Mouse (Mus musculus): Measurements from ENCODE around the gene Pik3ap1. TPM values are rescaled to one million over a fixed set of nuclear protein-coding genes. Genes with fewer than 3 reads are reported as not detected.

The Pik3ap1 gene
- polyA plus RNA-seq, 1 experiment from 2014 or later: 2.0 TPM

- H3K4me1 ChIP-seq (ENCODE audit: control insufficient read depth, insufficient read depth, low read length): no peaks in the 10 kb centered on the region
- no peak overlapping the region for H3K9ac ChIP-seq (ENCODE audit: low read length)
- no peaks in the 10 kb centered on the region for H3K9me3 ChIP-seq (ENCODE audit: control insufficient read depth, low read length)
- H3K27me3 ChIP-seq (ENCODE audit: control insufficient read depth, insufficient read depth, low read length): no peaks in the 10 kb centered on the region
- DNase-seq (ENCODE audit: low spot score) (no peak), ATAC-seq (ENCODE audit: insufficient read depth, low FRiP score, low TSS enrichment) (no peak)
- 89% methylated on average over 5 of the region's 5 CpGs for WGBS
- H3K36me3 ChIP-seq (ENCODE audit: control insufficient read depth, insufficient read depth, low read length): no peaks in the 10 kb centered on the region
- H3K4me2 ChIP-seq (ENCODE audit: low read depth): no peak overlapping the region
- no peak overlapping the region for H3K27ac ChIP-seq (ENCODE audit: low read depth, low read length)
- no peak overlapping the region for H3K4me3 ChIP-seq (ENCODE audit: low read depth, low read length)
Observed at GRCm38 (mm10) chr19:41365570-41365969, 19.3 kb downstream of the Pik3ap1 start.

- DNase-seq (ENCODE audit: low spot score) (no peak), ATAC-seq (ENCODE audit: insufficient read depth, low FRiP score, low TSS enrichment) (no peak)
- no peak overlapping the region for H3K4me2 ChIP-seq (ENCODE audit: low read depth)
- no peak overlapping the region for H3K9ac ChIP-seq (ENCODE audit: low read length)
- H3K27ac ChIP-seq (ENCODE audit: low read depth, low read length): no peak overlapping the region
- no peaks in the 10 kb centered on the region for H3K27me3 ChIP-seq (ENCODE audit: control insufficient read depth, insufficient read depth, low read length)
- H3K9me3 ChIP-seq (ENCODE audit: control insufficient read depth, low read length): no peaks in the 10 kb centered on the region
- 87% methylated on average over 3 of the region's 3 CpGs for WGBS
- H3K4me3 ChIP-seq (ENCODE audit: low read depth, low read length): no peak overlapping the region
- no peaks in the 10 kb centered on the region for H3K36me3 ChIP-seq (ENCODE audit: control insufficient read depth, insufficient read depth, low read length)
- no peaks in the 10 kb centered on the region for H3K4me1 ChIP-seq (ENCODE audit: control insufficient read depth, insufficient read depth, low read length)
Observed at GRCm38 (mm10) chr19:41364509-41364908, 20.4 kb downstream of the Pik3ap1 start.

GRCm38 (mm10) chr19:41362963-41363362 is 21.9 kb downstream of the Pik3ap1 start:
- Histone ChIP-seq H3K9me3 (ENCODE audit: control insufficient read depth, low read length) (no peaks in the 10 kb centered on the region), H3K9ac (ENCODE audit: low read length) (no peak overlapping the region), H3K4me1 (ENCODE audit: control insufficient read depth, insufficient read depth, low read length) (no peaks in the 10 kb centered on the region), H3K27ac (ENCODE audit: low read depth, low read length) (no peak overlapping the region), H3K4me2 (ENCODE audit: low read depth) (no peak overlapping the region), H3K4me3 (ENCODE audit: low read depth, low read length) (no peak overlapping the region), H3K27me3 (ENCODE audit: control insufficient read depth, insufficient read depth, low read length) (no peaks in the 10 kb centered on the region), H3K36me3 (ENCODE audit: control insufficient read depth, insufficient read depth, low read length) (no peaks in the 10 kb centered on the region)
- ATAC-seq (ENCODE audit: insufficient read depth, low FRiP score, low TSS enrichment) (no peak), DNase-seq (ENCODE audit: low spot score) (no peak)
- WGBS: 95% methylated on average over 2 of the region's 2 CpGs

- ATAC-seq (ENCODE audit: insufficient read depth, low FRiP score, low TSS enrichment) (no peak), DNase-seq (ENCODE audit: low spot score) (no peak)
- Histone ChIP-seq H3K4me1 (ENCODE audit: control insufficient read depth, insufficient read depth, low read length) (no peaks in the 10 kb centered on the region), H3K4me2 (ENCODE audit: low read depth) (no peak overlapping the region), H3K36me3 (ENCODE audit: control insufficient read depth, insufficient read depth, low read length) (no peaks in the 10 kb centered on the region), H3K27me3 (ENCODE audit: control insufficient read depth, insufficient read depth, low read length) (no peaks in the 10 kb centered on the region), H3K9ac (ENCODE audit: low read length) (no peak overlapping the region), H3K4me3 (ENCODE audit: low read depth, low read length) (no peak overlapping the region), H3K27ac (ENCODE audit: low read depth, low read length) (no peak overlapping the region), H3K9me3 (ENCODE audit: control insufficient read depth, low read length) (no peaks in the 10 kb centered on the region)
- WGBS: 0% methylated on average over 2 of the region's 2 CpGs
Observed at GRCm38 (mm10) chr19:41360459-41360858, 24.4 kb downstream of the Pik3ap1 start.

- H3K4me1 ChIP-seq (ENCODE audit: control insufficient read depth, insufficient read depth, low read length): no peaks in the 10 kb centered on the region
- DNase-seq (ENCODE audit: low spot score) (no peak), ATAC-seq (ENCODE audit: insufficient read depth, low FRiP score, low TSS enrichment) (no peak)
- H3K36me3 ChIP-seq (ENCODE audit: control insufficient read depth, insufficient read depth, low read length): no peaks in the 10 kb centered on the region
- H3K4me3 ChIP-seq (ENCODE audit: low read depth, low read length): no peak overlapping the region
- H3K9me3 ChIP-seq (ENCODE audit: control insufficient read depth, low read length): no peaks in the 10 kb centered on the region
- H3K4me2 ChIP-seq (ENCODE audit: low read depth): no peak overlapping the region
- no peak overlapping the region for H3K9ac ChIP-seq (ENCODE audit: low read length)
- 92% methylated on average over 17 of the region's 17 CpGs for WGBS
- H3K27me3 ChIP-seq (ENCODE audit: control insufficient read depth, insufficient read depth, low read length): no peaks in the 10 kb centered on the region
- no peak overlapping the region for H3K27ac ChIP-seq (ENCODE audit: low read depth, low read length)
Observed at GRCm38 (mm10) chr19:41354287-41354951, 30.5 kb downstream of the Pik3ap1 start.

- no peak for DNase-seq (ENCODE audit: low spot score)
- WGBS: 86% methylated on average over 3 of the region's 3 CpGs
- Histone ChIP-seq H3K4me3 (ENCODE audit: low read depth, low read length) (no peak overlapping the region), H3K9ac (ENCODE audit: low read length) (no peak overlapping the region), H3K27me3 (ENCODE audit: control insufficient read depth, insufficient read depth, low read length) (no peaks in the 10 kb centered on the region), H3K27ac (ENCODE audit: low read depth, low read length) (no peak overlapping the region), H3K4me1 (ENCODE audit: control insufficient read depth, insufficient read depth, low read length) (peaks cover 7% of the 10 kb centered on the region; the same call in 1 of the 2 replicates), H3K36me3 (ENCODE audit: control insufficient read depth, insufficient read depth, low read length) (no peaks in the 10 kb centered on the region), H3K4me2 (ENCODE audit: low read depth) (no peak overlapping the region), H3K9me3 (ENCODE audit: control insufficient read depth, low read length) (no peaks in the 10 kb centered on the region)
- ATAC-seq (ENCODE audit: insufficient read depth, low FRiP score, low TSS enrichment): no peak
Observed at GRCm38 (mm10) chr19:41349624-41350023, 35.3 kb downstream of the Pik3ap1 start.

- peaks cover 7% of the 10 kb centered on the region; the same call in 1 of the 2 replicates for H3K4me1 ChIP-seq (ENCODE audit: control insufficient read depth, insufficient read depth, low read length)
- WGBS: 94% methylated on average over 3 of the region's 3 CpGs
- no peak overlapping the region for H3K4me3 ChIP-seq (ENCODE audit: low read depth, low read length)
- DNase-seq (ENCODE audit: low spot score): no peak
- ATAC-seq (ENCODE audit: insufficient read depth, low FRiP score, low TSS enrichment): no peak
- no peak overlapping the region for H3K4me2 ChIP-seq (ENCODE audit: low read depth)
- no peaks in the 10 kb centered on the region for H3K36me3 ChIP-seq (ENCODE audit: control insufficient read depth, insufficient read depth, low read length)
- no peaks in the 10 kb centered on the region for H3K27me3 ChIP-seq (ENCODE audit: control insufficient read depth, insufficient read depth, low read length)
- H3K9ac ChIP-seq (ENCODE audit: low read length): no peak overlapping the region
- no peaks in the 10 kb centered on the region for H3K9me3 ChIP-seq (ENCODE audit: control insufficient read depth, low read length)
- no peak overlapping the region for H3K27ac ChIP-seq (ENCODE audit: low read depth, low read length)
Observed at GRCm38 (mm10) chr19:41348161-41348560, 36.7 kb downstream of the Pik3ap1 start.

- H3K9me3 ChIP-seq (ENCODE audit: control insufficient read depth, low read length): no peaks in the 10 kb centered on the region
- no peak overlapping the region for H3K4me3 ChIP-seq (ENCODE audit: low read depth, low read length)
- DNase-seq (ENCODE audit: low spot score) (no peak), ATAC-seq (ENCODE audit: insufficient read depth, low FRiP score, low TSS enrichment) (no peak)
- H3K27ac ChIP-seq (ENCODE audit: low read depth, low read length): no peak overlapping the region
- no peak overlapping the region for H3K4me2 ChIP-seq (ENCODE audit: low read depth)
- H3K4me1 ChIP-seq (ENCODE audit: control insufficient read depth, insufficient read depth, low read length): peaks cover 7% of the 10 kb centered on the region; the same call in 1 of the 2 replicates
- WGBS: 76% methylated on average over 4 of the region's 4 CpGs
- no peaks in the 10 kb centered on the region for H3K27me3 ChIP-seq (ENCODE audit: control insufficient read depth, insufficient read depth, low read length)
- no peak overlapping the region for H3K9ac ChIP-seq (ENCODE audit: low read length)
- H3K36me3 ChIP-seq (ENCODE audit: control insufficient read depth, insufficient read depth, low read length): no peaks in the 10 kb centered on the region
Observed at GRCm38 (mm10) chr19:41347326-41347725, 37.6 kb downstream of the Pik3ap1 start.

GRCm38 (mm10) chr19:41346099-41346850 is 38.6 kb downstream of the Pik3ap1 start:
- WGBS: 63% methylated on average over 11 of the region's 11 CpGs
- DNase-seq (ENCODE audit: low spot score): peak; percentile 12
- H3K4me1 ChIP-seq (ENCODE audit: control insufficient read depth, insufficient read depth, low read length): peaks cover 7% of the 10 kb centered on the region; the same call in 1 of the 2 replicates

More at GRCm38 (mm10) chr19:41346099-41346850, 38.6 kb downstream of the Pik3ap1 start:
- Histone ChIP-seq H3K4me2 (ENCODE audit: low read depth) (no peak overlapping the region), H3K9me3 (ENCODE audit: control insufficient read depth, low read length) (no peaks in the 10 kb centered on the region), H3K36me3 (ENCODE audit: control insufficient read depth, insufficient read depth, low read length) (no peaks in the 10 kb centered on the region), H3K27me3 (ENCODE audit: control insufficient read depth, insufficient read depth, low read length) (no peaks in the 10 kb centered on the region), H3K4me3 (ENCODE audit: low read depth, low read length) (no peak overlapping the region), H3K9ac (ENCODE audit: low read length) (no peak overlapping the region), H3K27ac (ENCODE audit: low read depth, low read length) (no peak overlapping the region)
- no peak for ATAC-seq (ENCODE audit: insufficient read depth, low FRiP score, low TSS enrichment)
